Mouse (Mus musculus) C2C12 (cell line): ENCODE results near the gene Rplp1.

Source experiments
- CTCF ChIP-seq: IDR thresholded peaks from one replicate; pipeline ENCODE4 v1.5.1; 2011; ENCODE audit not compliant: control insufficient read depth, insufficient read depth, insufficient read length
- MAX ChIP-seq: IDR thresholded peaks from one replicate; pipeline ENCODE4 v1.6.1; 2011; ENCODE audit warnings: mild to moderate bottlenecking, control low read depth
- MYOG ChIP-seq: IDR thresholded peaks from one replicate; pipeline ENCODE4 v1.6.1; 2011; ENCODE audit not compliant: control insufficient read depth, insufficient read length; ENCODE audit errors: extremely low read depth
- USF1 ChIP-seq: IDR thresholded peaks from one replicate; pipeline ENCODE4 v1.6.1; 2011; ENCODE audit warnings: low read depth, mild to moderate bottlenecking, control low read depth, moderate library complexity

- no peak for TF ChIP-seq CTCF
- TF ChIP-seq USF1: no peak
- TF ChIP-seq MYOG: no peak
- no peak for TF ChIP-seq MAX
These were observed 36.8 kb downstream of the Rplp1 start for GRCm38 (mm10) chr9:61877373-61878112.
